Mouse (Mus musculus): ENCODE data around the gene Dnm3.

Dnm3 gene

GRCm38 (mm10) chr1:162209487-162210149 lies 268.2 kb downstream of the Dnm3 start:
- no peak for DNase-seq (ENCODE audit: low spot score in 2 of 2)

- DNase-seq (ENCODE audit: low spot score in 2 of 2), result no peak
Measured at GRCm38 (mm10) chr1:162209010-162209409, 268.8 kb downstream of the Dnm3 start.

GRCm38 (mm10) chr1:162207708-162208043 lies 270.2 kb downstream of the Dnm3 start:
- DNase-seq (ENCODE audit: low spot score in 2 of 2), result no peak

GRCm38 (mm10) chr1:162206998-162207707 lies 270.7 kb downstream of the Dnm3 start:
- no peak for DNase-seq (ENCODE audit: low spot score in 2 of 2)

- DNase-seq (ENCODE audit: low spot score in 2 of 2), result no peak
Measured at GRCm38 (mm10) chr1:162202465-162203348, 275.1 kb downstream of the Dnm3 start.

GRCm38 (mm10) chr1:162200446-162200845 lies 277.4 kb downstream of the Dnm3 start:
- DNase-seq (ENCODE audit: low spot score in 2 of 2), result no peak

GRCm38 (mm10) chr1:162196812-162197680 lies 280.8 kb downstream of the Dnm3 start:
- no peak for DNase-seq (ENCODE audit: low spot score in 2 of 2)

- no peak for DNase-seq (ENCODE audit: low spot score in 2 of 2)
Measured at GRCm38 (mm10) chr1:162188744-162189143, 289.1 kb downstream of the Dnm3 start.

- DNase-seq (ENCODE audit: low spot score in 2 of 2), result no peak
Measured at GRCm38 (mm10) chr1:162187352-162188120, 290.3 kb downstream of the Dnm3 start.

GRCm38 (mm10) chr1:162186470-162187351 lies 291.1 kb downstream of the Dnm3 start:
- no peak for DNase-seq (ENCODE audit: low spot score in 2 of 2)

GRCm38 (mm10) chr1:162184003-162184748 lies 293.7 kb downstream of the Dnm3 start:
- no peak for DNase-seq (ENCODE audit: low spot score in 2 of 2)

GRCm38 (mm10) chr1:162183438-162183837 lies 294.4 kb downstream of the Dnm3 start:
- DNase-seq (ENCODE audit: low spot score in 2 of 2), result no peak

GRCm38 (mm10) chr1:162181187-162181975 lies 296.5 kb downstream of the Dnm3 start:
- no peak for DNase-seq (ENCODE audit: low spot score in 2 of 2)

- no peak for DNase-seq (ENCODE audit: low spot score in 2 of 2)
Measured at GRCm38 (mm10) chr1:162180451-162180850, 297.4 kb downstream of the Dnm3 start.

- DNase-seq (ENCODE audit: low spot score in 2 of 2), result no peak
Measured at GRCm38 (mm10) chr1:162179401-162179800, 298.4 kb downstream of the Dnm3 start.

- no peak for DNase-seq (ENCODE audit: low spot score in 2 of 2)
Measured at GRCm38 (mm10) chr1:162172806-162173205, 305.0 kb downstream of the Dnm3 start.

GRCm38 (mm10) chr1:162163687-162164484 lies 313.9 kb downstream of the Dnm3 start:
- no peak for DNase-seq (ENCODE audit: low spot score in 2 of 2)

Data from frontal cortex, postnatal 14 days (tissue).